Mouse (Mus musculus): ENCODE results near the gene Cacna1e. TPM values are rescaled to one million over a fixed set of nuclear protein-coding genes. Genes with fewer than 3 reads are reported as not detected.

The Cacna1e gene
- polyA plus RNA-seq, 2 experiments from 2014 or later, result 0.15 to 0.27 TPM

GRCm38 (mm10) chr1:154615759-154616158 lies 268.5 kb downstream of the Cacna1e start:
- no peak for ATAC-seq

DNA sequence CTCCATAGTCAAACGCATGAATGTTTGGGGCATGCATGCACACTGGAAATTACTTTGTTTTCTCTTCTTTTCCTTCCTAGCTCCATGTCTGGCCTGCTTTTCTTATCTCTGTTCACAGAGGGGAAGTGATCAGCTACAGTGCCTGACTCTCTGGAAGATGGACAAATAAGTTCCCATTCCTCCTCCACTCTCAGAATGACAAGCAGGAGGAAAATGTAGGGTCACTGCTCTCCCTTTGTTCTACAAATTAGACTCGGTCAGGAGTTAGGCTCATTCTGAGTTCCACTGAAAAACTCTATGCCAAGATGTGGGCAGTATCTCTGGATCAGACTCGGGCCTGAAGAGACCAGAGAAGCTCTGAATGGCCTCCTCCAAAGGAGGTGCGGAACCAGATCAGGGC lies 275.8 kb downstream of the Cacna1e start:
- no peak for ATAC-seq

DNA sequence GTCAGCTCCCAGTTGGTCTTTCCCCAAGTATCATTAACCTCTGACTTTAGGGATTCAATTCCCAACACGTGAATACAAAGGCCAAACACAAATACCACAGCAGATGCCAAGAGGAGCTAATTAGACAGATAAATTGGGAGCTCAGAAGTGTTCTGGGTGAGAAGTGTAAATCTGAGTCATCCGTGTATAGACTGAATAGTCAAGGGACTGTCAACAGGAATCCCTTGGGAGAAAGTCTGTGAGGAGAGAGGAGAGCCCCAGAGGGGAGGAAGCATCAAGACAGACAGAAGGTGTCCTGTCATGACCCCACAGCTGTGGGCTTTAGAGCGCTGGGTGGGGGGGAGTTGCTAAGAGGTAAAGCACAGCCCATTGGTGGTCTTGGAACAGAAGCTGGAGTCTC lies 276.9 kb downstream of the Cacna1e start:
- ATAC-seq, result no peak

- no peak for ATAC-seq
Measured at GRCm38 (mm10) chr1:154605601-154606000, 278.7 kb downstream of the Cacna1e start.

GRCm38 (mm10) chr1:154603781-154604180 lies 280.5 kb downstream of the Cacna1e start:
- ATAC-seq, result no peak

DNA sequence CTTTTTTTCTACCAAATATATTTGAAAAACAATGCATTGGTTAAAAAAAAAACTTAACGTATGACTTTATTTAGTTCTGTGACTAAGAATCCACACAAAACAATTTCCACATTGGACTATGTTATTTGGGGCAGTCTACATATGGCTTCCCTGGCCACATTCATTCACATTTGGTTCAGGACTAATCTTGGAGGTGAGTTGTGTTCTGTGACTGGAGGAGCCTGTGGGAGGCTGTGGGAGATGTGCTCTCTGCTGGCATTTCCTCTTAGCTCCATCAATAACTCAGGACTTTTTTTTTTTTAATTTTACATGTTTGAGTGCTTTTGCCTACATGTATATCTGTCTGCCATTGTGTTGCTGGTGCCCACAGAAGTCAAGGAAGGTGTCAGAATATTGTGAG lies 281.8 kb downstream of the Cacna1e start:
- ATAC-seq, result no peak

- no peak for ATAC-seq
Measured at GRCm38 (mm10) chr1:154582516-154582915, 301.8 kb downstream of the Cacna1e start.

GRCm38 (mm10) chr1:154579929-154580328 lies 304.4 kb downstream of the Cacna1e start:
- ATAC-seq, result no peak

DNA sequence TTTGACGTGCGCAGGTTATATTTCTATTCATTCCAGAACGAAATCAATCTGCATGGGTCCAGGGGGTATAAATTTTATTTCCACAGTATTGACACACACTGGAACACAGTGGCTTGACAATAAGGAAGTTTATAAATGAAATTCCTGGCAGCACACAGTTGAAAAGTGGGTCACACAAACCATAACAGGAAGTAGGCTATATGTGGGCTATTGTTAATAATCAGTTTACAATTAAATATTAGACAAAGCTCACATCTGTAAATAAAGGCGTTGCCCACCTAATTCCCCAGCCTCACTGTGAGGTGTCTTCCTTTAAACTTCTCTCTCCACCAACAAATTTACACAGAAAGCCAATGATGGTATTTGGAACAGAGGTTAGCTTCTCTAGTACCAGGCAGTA lies 305.6 kb downstream of the Cacna1e start:
- no peak for ATAC-seq

DNA sequence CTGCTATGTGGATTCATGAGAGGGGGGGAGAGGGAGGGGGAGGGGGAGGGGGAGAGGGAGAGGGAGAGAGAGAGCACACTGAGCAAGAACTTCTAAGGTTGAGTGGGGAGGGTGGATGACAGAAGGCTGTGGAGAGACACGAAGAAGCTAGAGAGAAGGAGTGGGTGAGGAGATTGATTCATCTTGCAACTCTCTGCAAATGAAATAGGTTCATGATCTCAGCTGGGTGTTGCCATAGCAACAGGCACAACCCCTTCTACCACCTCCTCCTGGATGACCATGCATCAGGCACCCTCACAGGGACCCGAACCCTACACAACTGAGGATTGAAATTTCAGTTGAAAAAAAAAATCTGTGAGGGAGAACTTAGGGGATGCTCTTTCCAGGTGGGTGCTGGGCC lies 307.9 kb downstream of the Cacna1e start:
- no peak for ATAC-seq

DNA sequence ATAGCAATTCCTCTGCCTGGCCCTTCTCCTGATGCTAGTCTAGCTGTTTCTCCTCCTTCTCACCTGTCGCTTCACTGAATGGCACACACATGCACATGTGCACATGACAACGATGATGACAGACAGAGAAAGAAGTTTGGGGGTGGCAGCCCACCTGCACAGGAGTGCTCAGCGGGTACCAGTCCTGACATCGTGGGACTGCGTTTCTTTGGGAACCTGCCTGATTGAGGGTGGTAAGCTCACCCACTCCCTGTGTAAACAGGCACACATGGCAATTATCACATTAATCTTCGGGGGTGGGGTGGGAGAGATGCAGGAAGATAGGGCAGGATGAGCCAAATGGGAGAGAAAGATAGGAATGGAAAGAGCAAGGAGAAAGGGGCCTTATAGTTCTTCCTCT lies 318.3 kb downstream of the Cacna1e start:
- ATAC-seq, result no peak

DNA sequence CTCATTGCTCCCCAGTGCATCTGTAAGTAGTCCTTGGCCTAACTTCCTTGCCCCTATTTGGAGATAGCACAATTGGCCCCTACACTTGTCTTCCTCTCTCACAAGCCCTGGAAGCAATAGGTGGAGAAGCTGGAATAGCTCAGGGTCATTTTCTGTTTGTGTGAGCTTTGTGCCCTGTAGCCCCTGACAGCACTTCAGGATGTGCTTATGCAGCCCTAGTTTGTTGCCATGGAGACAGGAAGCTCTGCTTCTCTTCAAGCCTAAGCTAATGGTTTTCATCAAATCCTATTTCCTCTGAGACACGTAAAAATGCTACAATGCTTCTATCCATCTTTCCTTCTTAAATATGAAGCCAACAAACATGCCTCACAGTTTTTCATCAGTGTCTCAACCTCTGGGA lies 328.5 kb downstream of the Cacna1e start:
- no peak for ATAC-seq

DNA sequence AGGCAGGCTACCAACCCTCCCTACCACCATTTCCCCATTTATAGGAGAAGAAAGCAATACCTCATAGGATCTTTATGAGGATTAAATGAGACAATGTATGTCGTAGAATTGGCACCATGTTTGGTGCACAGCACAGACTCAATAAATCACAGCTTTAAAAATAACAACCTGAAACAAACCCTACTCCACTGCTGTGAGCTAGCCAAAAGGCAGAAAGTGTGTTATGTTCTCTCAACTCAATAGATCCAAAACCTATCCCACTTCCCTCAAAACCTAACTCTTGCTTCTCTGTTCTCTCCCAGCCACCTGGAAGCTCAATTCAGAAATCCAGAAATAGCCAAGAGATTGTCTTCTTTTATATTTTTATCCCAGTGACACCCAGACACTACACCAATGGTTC lies 331.2 kb downstream of the Cacna1e start:
- ATAC-seq, result no peak

DNA sequence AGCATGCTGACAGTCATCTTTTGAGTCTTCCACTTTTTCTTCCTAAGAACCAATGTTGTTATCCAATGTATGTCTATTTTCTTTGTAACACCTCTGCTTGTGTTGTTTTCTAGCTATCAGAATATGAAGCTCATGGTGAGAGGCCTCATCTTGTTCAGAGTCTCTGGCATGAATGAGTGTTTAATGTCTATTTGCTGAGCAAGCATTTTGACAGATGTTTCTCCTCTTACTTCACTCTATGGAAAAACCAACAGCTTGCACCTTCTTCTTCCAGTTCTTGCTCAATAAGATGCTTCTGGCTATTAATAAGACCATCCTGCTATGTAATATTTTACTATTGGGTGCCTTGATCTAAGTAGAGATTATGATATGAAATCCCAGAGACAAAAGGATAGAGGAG lies 346.9 kb downstream of the Cacna1e start:
- ATAC-seq, result no peak

DNA sequence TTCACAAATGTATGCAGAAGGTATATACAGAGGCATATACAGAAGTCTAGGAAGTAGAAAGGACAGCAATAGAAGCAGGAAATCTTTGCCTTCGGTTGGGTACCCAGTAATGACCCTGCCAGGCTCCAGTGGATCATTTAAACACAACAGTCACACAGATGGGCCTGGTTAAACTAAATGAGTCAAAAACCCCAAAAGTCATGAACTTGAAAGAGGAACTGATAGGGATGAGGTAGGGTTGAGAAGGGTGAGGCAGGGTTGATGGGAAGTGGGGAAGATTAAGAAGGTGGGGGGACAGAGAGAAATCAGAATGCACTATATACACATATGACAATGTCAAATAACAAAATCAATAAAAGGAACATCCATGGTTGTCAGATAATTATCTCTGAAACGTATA lies 347.5 kb downstream of the Cacna1e start:
- ATAC-seq, result no peak

DNA sequence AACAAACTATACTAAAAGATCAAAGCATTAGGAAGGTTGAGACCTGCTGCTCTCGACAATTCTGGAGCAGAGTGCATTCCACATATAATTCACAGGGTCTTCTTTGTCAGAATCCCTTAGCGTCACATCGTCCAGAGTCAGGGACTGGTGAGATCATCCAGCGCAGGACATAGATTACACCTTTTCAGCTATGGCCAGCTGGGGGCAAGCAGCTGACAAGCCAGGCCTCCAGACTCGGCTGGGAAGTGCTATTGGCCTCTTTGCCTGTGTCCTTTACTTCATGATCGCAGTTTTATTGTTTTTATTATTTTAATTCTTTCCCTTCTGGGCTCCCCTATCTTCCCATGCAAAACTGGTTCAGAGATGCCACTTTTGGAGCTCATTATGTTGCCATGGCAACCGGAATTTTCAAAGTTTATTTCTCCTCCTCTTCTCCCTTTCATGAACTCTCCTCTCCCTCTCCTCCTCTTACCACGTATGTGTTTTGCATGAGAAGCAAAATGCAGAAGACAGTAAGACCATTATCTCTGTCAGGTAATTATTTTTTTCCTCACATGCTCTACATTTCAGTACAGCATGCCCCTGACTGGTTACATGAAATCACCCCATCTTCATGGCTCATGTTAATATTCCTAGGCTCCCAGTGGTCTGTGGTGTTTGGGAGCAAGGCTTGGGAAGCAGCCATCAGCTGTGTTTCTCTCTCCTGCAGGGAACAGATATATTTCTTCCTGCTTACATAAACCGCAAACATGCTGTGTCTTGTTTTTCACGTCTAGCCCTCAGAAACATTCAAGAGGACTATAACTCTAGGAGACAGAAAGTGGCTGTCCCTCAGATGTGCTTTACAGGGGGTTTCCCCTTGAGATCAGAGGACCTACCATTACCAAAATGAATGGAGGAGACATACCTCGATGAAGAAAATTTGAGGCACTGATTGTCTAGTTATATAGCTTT lies 351.0 kb downstream of the Cacna1e start:
- ATAC-seq, result no peak

GRCm38 (mm10) chr1:154529666-154530065 lies 354.6 kb downstream of the Cacna1e start:
- no peak for ATAC-seq

- no peak for ATAC-seq
Measured at GRCm38 (mm10) chr1:154528803-154529202, 355.5 kb downstream of the Cacna1e start.

GRCm38 (mm10) chr1:154520715-154521114 lies 363.6 kb downstream of the Cacna1e start:
- ATAC-seq, result no peak

- no peak for ATAC-seq
Measured at GRCm38 (mm10) chr1:154515350-154515749, 369.0 kb downstream of the Cacna1e start.

DNA sequence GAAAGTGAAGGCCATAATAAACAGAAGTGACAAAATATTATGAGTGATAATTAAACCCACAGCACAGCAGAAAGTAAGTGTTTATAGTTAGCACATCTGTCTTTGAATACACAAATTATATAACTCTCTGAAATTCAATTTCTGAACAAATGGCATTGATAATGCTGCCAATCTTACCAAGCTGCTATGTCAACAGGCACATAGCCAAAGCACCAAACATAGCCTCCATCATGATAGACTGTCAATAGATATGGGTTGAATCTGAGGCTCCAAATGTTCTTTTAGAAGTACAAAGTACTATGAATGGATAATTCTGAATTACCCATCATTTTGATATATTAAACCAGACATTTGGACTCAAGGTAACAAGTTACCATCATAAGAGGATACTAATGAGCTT lies 372.6 kb downstream of the Cacna1e start:
- ATAC-seq, result no peak

- ATAC-seq, result no peak
Measured at GRCm38 (mm10) chr1:154504005-154504404, 380.3 kb downstream of the Cacna1e start.

GRCm38 (mm10) chr1:154500869-154501268 lies 383.4 kb downstream of the Cacna1e start:
- ATAC-seq, result no peak

GRCm38 (mm10) chr1:154500187-154500866 lies 384.0 kb downstream of the Cacna1e start:
- ATAC-seq, result no peak
